Mouse (Mus musculus) liver, adult (tissue): ENCODE data around the gene Tex12.

Experiments used
- GATA4 ChIP-seq: IDR thresholded peaks from 2 replicates; pipeline ENCODE4 v1.6.1; 2014; ENCODE audit warnings: mild to moderate bottlenecking, low read length; ENCODE audit not compliant: insufficient replicate concordance

The Tex12 gene

GRCm38 (mm10) chr9:50561145-50561917 is at the start of gene Tex12:
Tex12 (minus strand) TSS chr9:50561325.
- no peak for TF ChIP-seq GATA4

- peak; percentile 78; the same call in 1 of the 2 replicates for TF ChIP-seq GATA4
Measured at GRCm38 (mm10) chr9:50604338-50604737, 43.2 kb upstream of the Tex12 start.

- TF ChIP-seq GATA4: no peak
Measured at GRCm38 (mm10) chr9:50603998-50604324, 42.8 kb upstream of the Tex12 start.

- peak; percentile 23; the same call in 1 of the 2 replicates for TF ChIP-seq GATA4
Measured at GRCm38 (mm10) chr9:50603189-50603997, 42.3 kb upstream of the Tex12 start, which contains the start of the genes Sdhd and Timm8b. Sdhd (minus strand) TSS chr9:50603812. Timm8b (plus strand) TSS chr9:50603910.

- TF ChIP-seq GATA4: no peak
Measured at GRCm38 (mm10) chr9:50602055-50602845, 41.1 kb upstream of the Tex12 start.

- no peak for TF ChIP-seq GATA4
Measured at GRCm38 (mm10) chr9:50601536-50601935, 40.4 kb upstream of the Tex12 start.

- no peak for TF ChIP-seq GATA4
Measured at GRCm38 (mm10) chr9:50596973-50597372, 35.8 kb upstream of the Tex12 start.

GRCm38 (mm10) chr9:50594794-50595417 is 33.8 kb upstream of the Tex12 start:
- no peak for TF ChIP-seq GATA4

- TF ChIP-seq GATA4: no peak
Measured at GRCm38 (mm10) chr9:50593544-50593943, 32.4 kb upstream of the Tex12 start.

GRCm38 (mm10) chr9:50592955-50593354 is 31.8 kb upstream of the Tex12 start:
- no peak for TF ChIP-seq GATA4

GRCm38 (mm10) chr9:50590856-50591518 is 29.9 kb upstream of the Tex12 start:
- no peak for TF ChIP-seq GATA4

- no peak for TF ChIP-seq GATA4
Measured at GRCm38 (mm10) chr9:50586955-50587354, 25.8 kb upstream of the Tex12 start.

- TF ChIP-seq GATA4: no peak
Measured at GRCm38 (mm10) chr9:50585145-50585818, 24.2 kb upstream of the Tex12 start.

- TF ChIP-seq GATA4: no peak
Measured at GRCm38 (mm10) chr9:50580370-50580769, 19.2 kb upstream of the Tex12 start.
